Mouse (Mus musculus) embryonic facial prominence, embryonic 14.5 days (tissue): ENCODE measurements around the gene Serpina16. TPM values are rescaled to one million over a fixed set of nuclear protein-coding genes. Genes with fewer than 3 reads are reported as not detected.

Experiments used
- ATAC-seq: fragments of 200-750 bp; cut with Nextera tagmentation; 2 replicates; pipeline ENCODE4 v1.8.0; 2017; ENCODE audit warnings: low read depth, moderate number of reproducible peaks, moderate TSS enrichment
- DNase-seq: peaks from one replicate; pipeline ENCODE4 v3.0.0-alpha.2; 2015; ENCODE audit warnings: low spot score
- H3K27ac ChIP-seq: fragments of 300-500 bp; sonication (generic); replicated peaks from 2 replicates; pipeline ENCODE4 v1.5.1; 2014; ENCODE audit warnings: low read depth, mild to moderate bottlenecking, low read length, moderate library complexity
- H3K27me3 ChIP-seq: fragments of 300-500 bp; sonication (generic); replicated peaks from 2 replicates; pipeline ENCODE4 v1.6.1; 2014; ENCODE audit warnings: low read length; ENCODE audit not compliant: control insufficient read depth, insufficient read depth
- H3K36me3 ChIP-seq: fragments of 300-500 bp; sonication (generic); 2 replicates; pipeline ENCODE4 v1.6.1; 2014; ENCODE audit warnings: low read length, mixed read lengths; ENCODE audit not compliant: control insufficient read depth, insufficient read depth
- H3K4me1 ChIP-seq: fragments of 300-500 bp; sonication (generic); 2 replicates; pipeline ENCODE4 v1.6.1; 2014; ENCODE audit warnings: antibody characterized with exemption, low read length; ENCODE audit not compliant: control insufficient read depth, insufficient read depth
- H3K4me2 ChIP-seq: fragments of 300-500 bp; sonication (generic); 2 replicates; pipeline ENCODE4 v1.6.1; 2014; ENCODE audit warnings: low read depth, mild to moderate bottlenecking, low read length, moderate library complexity, mixed read lengths
- H3K4me3 ChIP-seq: fragments of 300-500 bp; sonication (generic); 2 replicates; pipeline ENCODE4 v1.5.1; 2014; ENCODE audit warnings: low read depth, mild to moderate bottlenecking, low read length
- H3K9ac ChIP-seq: fragments of 300-500 bp; sonication (generic); 2 replicates; pipeline ENCODE4 v1.6.1; 2014; ENCODE audit warnings: low read depth, mild to moderate bottlenecking, low read length, moderate library complexity, mixed read lengths
- H3K9me3 ChIP-seq: fragments of 300-500 bp; sonication (generic); 2 replicates; pipeline ENCODE4 v1.6.1; 2016; ENCODE audit warnings: low read length; ENCODE audit not compliant: control insufficient read depth
- WGBS: fragments of 180-500 bp; shearing (Covaris S2); extraction: QIAGEN DNeasy Blood & Tissue Kit; methylation state at CpG from one replicate; pipeline ENCODE4 v1.1.7; 2014; 5-methylcytosine and 5-hydroxymethylcytosine counted together
- polyA plus RNA-seq: library from polyadenylated mRNA; unstranded; fragments of >200 nt; fragmentation: Nextera tagmentation; extraction: Ambion mirVana; gene quantifications from 2 replicates; pipeline ENCODE4 v1.2.1, GENCODE M21; 2014

Gene Serpina16
- not detected in 2 replicates for polyA plus RNA-seq

DNA sequence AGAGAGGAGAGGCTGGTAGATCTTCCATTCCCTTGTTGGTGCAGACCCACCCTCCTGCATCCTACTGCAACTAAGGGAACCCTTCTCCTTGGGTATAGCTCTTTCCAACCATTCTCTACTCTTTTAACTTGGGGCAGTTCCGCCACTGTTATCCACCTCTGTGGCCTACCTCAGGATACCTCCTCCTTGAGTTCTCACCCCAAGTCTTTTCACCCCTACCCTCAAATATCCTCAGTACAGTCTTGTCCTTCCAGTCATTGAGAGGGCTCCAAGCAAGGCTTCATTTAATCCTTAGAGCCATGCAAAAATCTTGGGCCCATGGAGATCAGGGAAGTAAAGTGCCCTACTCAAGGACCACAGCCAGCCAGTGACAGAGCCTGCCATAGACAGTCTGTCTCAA is at the start of gene Serpina16:
Serpina16 (minus strand) TSS at position 101 of the 400 bp plus-strand sequence.
- Histone ChIP-seq H3K36me3 (no peaks in the 10 kb centered on the region), H3K9ac (no peak within 1 kb of the TSS), H3K4me2 (no peak within 1 kb of the TSS), H3K27ac (no peak within 1 kb of the TSS), H3K9me3 (no peaks in the 10 kb centered on the region), H3K4me3 (no peak within 1 kb of the TSS), H3K4me1 (no peaks in the 10 kb centered on the region), H3K27me3 (no peaks in the 10 kb centered on the region)
- WGBS, result 84% methylated on average over 1 of the region's 1 CpGs
- DNase-seq (no peak), ATAC-seq (no peak)

GRCm38 (mm10) chr12:103711537-103711936 is 35.6 kb upstream of the Serpina16 start:
- DNase-seq (no peak), ATAC-seq (no peak)
- no peak overlapping the region for H3K4me2 ChIP-seq
- WGBS, result 75% methylated on average over 3 of the region's 3 CpGs
- no peaks in the 10 kb centered on the region for H3K9me3 ChIP-seq
- no peak overlapping the region for H3K9ac ChIP-seq
- H3K27me3 ChIP-seq, result no peaks in the 10 kb centered on the region
- H3K27ac ChIP-seq, result no peak overlapping the region
- H3K4me1 ChIP-seq, result no peaks in the 10 kb centered on the region
- no peaks in the 10 kb centered on the region for H3K36me3 ChIP-seq
- H3K4me3 ChIP-seq, result no peak overlapping the region

- DNase-seq (peak; percentile 7), ATAC-seq (no peak)
- H3K27me3 ChIP-seq, result no peaks in the 10 kb centered on the region
- no peak overlapping the region for H3K27ac ChIP-seq
- no peak overlapping the region for H3K4me3 ChIP-seq
- H3K9me3 ChIP-seq, result no peaks in the 10 kb centered on the region
- 72% methylated on average over 1 of the region's 1 CpGs for WGBS
- H3K4me1 ChIP-seq, result no peaks in the 10 kb centered on the region
- H3K36me3 ChIP-seq, result no peaks in the 10 kb centered on the region
- no peak overlapping the region for H3K4me2 ChIP-seq
- H3K9ac ChIP-seq, result no peak overlapping the region
Measured at GRCm38 (mm10) chr12:103710405-103710804, 34.5 kb upstream of the Serpina16 start.

GRCm38 (mm10) chr12:103706113-103706512 is 30.2 kb upstream of the Serpina16 start:
- Histone ChIP-seq H3K4me3 (no peak overlapping the region), H3K27me3 (no peaks in the 10 kb centered on the region), H3K36me3 (no peaks in the 10 kb centered on the region), H3K9ac (no peak overlapping the region), H3K4me1 (no peaks in the 10 kb centered on the region), H3K9me3 (no peaks in the 10 kb centered on the region), H3K27ac (no peak overlapping the region), H3K4me2 (no peak overlapping the region)
- no peak for DNase-seq
- ATAC-seq, result no peak
- WGBS, result 71% methylated on average over 4 of the region's 4 CpGs

DNA sequence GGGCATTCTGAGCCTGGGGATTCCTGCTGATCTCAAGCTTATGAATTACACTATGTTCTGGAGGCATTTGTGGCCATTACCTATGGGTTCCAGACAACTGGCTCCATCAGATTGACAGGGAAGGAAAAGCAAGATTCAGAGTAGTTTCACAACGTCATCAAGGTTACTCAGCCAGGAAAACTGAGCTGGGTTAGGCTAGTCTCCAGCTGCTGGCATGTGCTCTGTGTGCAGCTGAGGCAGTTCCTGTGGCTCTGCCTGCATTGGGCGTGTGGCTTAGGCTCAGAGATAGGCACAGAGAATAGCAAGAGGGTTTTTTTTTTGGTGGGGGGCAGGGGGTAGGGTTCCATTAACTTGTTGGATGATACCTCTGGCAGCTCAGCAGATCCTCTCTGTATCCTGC is 29.6 kb upstream of the Serpina16 start:
- Histone ChIP-seq H3K4me3 (no peak overlapping the region), H3K4me2 (no peak overlapping the region), H3K9me3 (no peaks in the 10 kb centered on the region), H3K36me3 (no peaks in the 10 kb centered on the region), H3K27me3 (no peaks in the 10 kb centered on the region), H3K4me1 (no peaks in the 10 kb centered on the region), H3K27ac (no peak overlapping the region), H3K9ac (no peak overlapping the region)
- 61% methylated on average over 2 of the region's 2 CpGs for WGBS
- DNase-seq, result no peak
- ATAC-seq, result no peak

GRCm38 (mm10) chr12:103700144-103700750 is 24.3 kb upstream of the Serpina16 start:
- WGBS, result 85% methylated on average over 4 of the region's 4 CpGs

DNA sequence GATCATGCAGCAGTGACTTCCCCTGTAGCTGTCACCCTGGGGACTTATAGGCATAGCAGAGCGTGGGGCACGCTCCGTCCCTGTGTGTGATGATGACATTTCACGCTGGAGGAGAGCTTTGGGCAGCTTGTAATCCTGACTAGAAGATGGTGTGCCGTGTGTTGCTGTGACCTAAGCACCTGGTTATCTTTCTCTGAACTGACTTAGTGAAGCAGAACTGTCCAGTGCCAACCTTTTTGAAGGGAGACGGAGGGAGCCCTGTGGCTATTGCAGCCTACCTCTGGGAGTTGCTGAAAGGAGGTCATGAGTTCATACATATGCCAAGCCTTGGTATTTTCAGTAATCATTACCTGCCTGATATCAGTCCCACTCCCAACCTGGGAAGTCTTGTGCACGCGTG is 19.5 kb upstream of the Serpina16 start, which contains the start of gene Serpina1f:
Serpina1f (minus strand) TSS at position 101 of the 400 bp plus-strand sequence.
- Histone ChIP-seq H3K27me3 (no peaks in the 10 kb centered on the region), H3K9me3 (no peaks in the 10 kb centered on the region), H3K36me3 (no peaks in the 10 kb centered on the region), H3K9ac (no peak within 1 kb of the TSS), H3K4me3 (no peak within 1 kb of the TSS), H3K27ac (no peak within 1 kb of the TSS), H3K4me1 (no peaks in the 10 kb centered on the region), H3K4me2 (no peak within 1 kb of the TSS)
- DNase-seq, result no peak
- WGBS, result 85% methylated on average over 8 of the region's 8 CpGs
- no peak for ATAC-seq

More at GRCm38 (mm10) chr12:103700144-103700750, 24.3 kb upstream of the Serpina16 start:
- ATAC-seq, result no peak
- H3K36me3 ChIP-seq, result no peaks in the 10 kb centered on the region
- H3K9me3 ChIP-seq, result no peaks in the 10 kb centered on the region
- no peaks in the 10 kb centered on the region for H3K4me1 ChIP-seq
- no peak overlapping the region for H3K9ac ChIP-seq
- H3K4me2 ChIP-seq, result no peak overlapping the region
- no peak for DNase-seq
- H3K27me3 ChIP-seq, result no peaks in the 10 kb centered on the region
- no peak overlapping the region for H3K4me3 ChIP-seq
- no peak overlapping the region for H3K27ac ChIP-seq

- H3K9ac ChIP-seq, result no peak overlapping the region
- no peaks in the 10 kb centered on the region for H3K4me1 ChIP-seq
- DNase-seq, result no peak
- H3K27ac ChIP-seq, result no peak overlapping the region
- no peaks in the 10 kb centered on the region for H3K27me3 ChIP-seq
- no peak overlapping the region for H3K4me3 ChIP-seq
- WGBS, result 35% methylated on average over 3 of the region's 3 CpGs
- no peak overlapping the region for H3K4me2 ChIP-seq
- no peak for ATAC-seq
- no peaks in the 10 kb centered on the region for H3K36me3 ChIP-seq
- no peaks in the 10 kb centered on the region for H3K9me3 ChIP-seq
Measured at GRCm38 (mm10) chr12:103688221-103688814, 12.4 kb upstream of the Serpina16 start.

DNA sequence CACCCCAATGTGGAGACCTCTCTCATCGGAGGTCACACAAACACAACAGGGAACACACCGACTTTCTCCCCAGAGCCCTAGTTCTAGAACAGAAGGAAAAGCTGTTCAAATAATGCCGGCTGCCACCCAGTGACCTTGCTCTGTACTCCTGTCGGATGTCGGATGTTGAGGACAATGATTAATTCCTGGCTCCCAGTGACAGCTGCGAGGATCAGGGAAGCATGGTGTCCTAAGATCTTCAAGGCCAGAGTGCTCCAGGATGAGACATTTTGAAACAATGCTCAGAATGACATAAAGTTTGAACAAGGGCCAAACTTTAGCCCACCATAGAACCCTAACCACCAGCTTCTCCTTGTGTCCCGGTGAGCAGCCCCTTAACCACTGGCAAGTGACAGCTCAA is 11.1 kb upstream of the Serpina16 start:
- H3K36me3 ChIP-seq, result no peaks in the 10 kb centered on the region
- ATAC-seq (no peak), DNase-seq (peak; percentile 2)
- H3K27me3 ChIP-seq, result no peaks in the 10 kb centered on the region
- no peak overlapping the region for H3K27ac ChIP-seq
- 60% methylated on average over 7 of the region's 7 CpGs for WGBS
- no peak overlapping the region for H3K9ac ChIP-seq
- no peak overlapping the region for H3K4me3 ChIP-seq
- H3K4me2 ChIP-seq, result no peak overlapping the region
- H3K4me1 ChIP-seq, result no peaks in the 10 kb centered on the region
- H3K9me3 ChIP-seq, result no peaks in the 10 kb centered on the region
